Mouse (Mus musculus) retina, postnatal 7 days (tissue): Measurements from ENCODE around the gene Ppp1r14a.

Experiments used
- DNase-seq: peaks from one replicate; pipeline ENCODE4 v3.0.0-alpha.2; 2012; ENCODE audit warnings: low read depth, low spot score

The Ppp1r14a gene

GRCm38 (mm10) chr7:29288942-29289638 lies at the start of gene Ppp1r14a:
Gene Ppp1r14a (plus strand): TSS chr7:29289308.
- no peak for DNase-seq

- no peak for DNase-seq
Observed at GRCm38 (mm10) chr7:29244732-29245416, 44.2 kb upstream of the Ppp1r14a start.

GRCm38 (mm10) chr7:29246015-29246414 lies 43.1 kb upstream of the Ppp1r14a start:
- DNase-seq = no peak

GRCm38 (mm10) chr7:29246619-29247313 lies 42.3 kb upstream of the Ppp1r14a start:
- no peak for DNase-seq

GRCm38 (mm10) chr7:29247314-29247700 lies 41.8 kb upstream of the Ppp1r14a start:
- peak; percentile 55 for DNase-seq

GRCm38 (mm10) chr7:29247706-29248105 lies 41.4 kb upstream of the Ppp1r14a start:
- DNase-seq = no peak

- no peak for DNase-seq
Observed at GRCm38 (mm10) chr7:29248261-29248841, 40.8 kb upstream of the Ppp1r14a start, which contains the start of gene 2200002D01Rik. Gene 2200002D01Rik (minus strand): TSS chr7:29248466.

GRCm38 (mm10) chr7:29251166-29251565 lies 37.9 kb upstream of the Ppp1r14a start:
- no peak for DNase-seq

GRCm38 (mm10) chr7:29253842-29254241 lies 35.3 kb upstream of the Ppp1r14a start:
- DNase-seq = no peak

- no peak for DNase-seq
Observed at GRCm38 (mm10) chr7:29255875-29256274, 33.2 kb upstream of the Ppp1r14a start.

GRCm38 (mm10) chr7:29257368-29257767 lies 31.7 kb upstream of the Ppp1r14a start:
- no peak for DNase-seq

GRCm38 (mm10) chr7:29259781-29260730 lies 29.1 kb upstream of the Ppp1r14a start:
- DNase-seq = no peak

GRCm38 (mm10) chr7:29262151-29262550 lies 27.0 kb upstream of the Ppp1r14a start:
- DNase-seq = no peak

GRCm38 (mm10) chr7:29263831-29264230 lies 25.3 kb upstream of the Ppp1r14a start:
- DNase-seq = no peak

GRCm38 (mm10) chr7:29265636-29266035 lies 23.5 kb upstream of the Ppp1r14a start:
- DNase-seq = no peak

GRCm38 (mm10) chr7:29266931-29267330 lies 22.2 kb upstream of the Ppp1r14a start:
- DNase-seq = no peak

GRCm38 (mm10) chr7:29270445-29270844 lies 18.7 kb upstream of the Ppp1r14a start:
- no peak for DNase-seq

- DNase-seq = no peak
Observed at GRCm38 (mm10) chr7:29271687-29272465, 17.2 kb upstream of the Ppp1r14a start.

- no peak for DNase-seq
Observed at GRCm38 (mm10) chr7:29276715-29277114, 12.4 kb upstream of the Ppp1r14a start.

GRCm38 (mm10) chr7:29277510-29277909 lies 11.6 kb upstream of the Ppp1r14a start:
- DNase-seq = no peak
